Mouse (Mus musculus) kidney, embryonic 14.5 days (tissue): ENCODE measurements around the gene Calcrl. TPM values are rescaled to one million over a fixed set of nuclear protein-coding genes. Genes with fewer than 3 reads are reported as not detected.

Experiments used
- ATAC-seq: fragments of 200-750 bp; cut with Nextera tagmentation; 2 replicates; pipeline ENCODE4 v1.8.0; 2017; ENCODE audit warnings: moderate number of reproducible peaks, mild to moderate bottlenecking, moderate TSS enrichment, moderate library complexity; ENCODE audit not compliant: low FRiP score, low TSS enrichment
- H3K27ac ChIP-seq: fragments of 300-500 bp; sonication (generic); 2 replicates; pipeline ENCODE4 v1.5.1; 2014; ENCODE audit warnings: low read depth, mild to moderate bottlenecking, low read length, moderate library complexity, mixed read lengths
- H3K27me3 ChIP-seq: fragments of 300-500 bp; sonication (generic); 2 replicates; pipeline ENCODE4 v1.6.1; 2014; ENCODE audit warnings: mild to moderate bottlenecking, low read length; ENCODE audit not compliant: control insufficient read depth, insufficient read depth
- H3K36me3 ChIP-seq: fragments of 300-500 bp; sonication (generic); 2 replicates; pipeline ENCODE4 v1.6.1; 2014; ENCODE audit warnings: low read length, mixed read lengths; ENCODE audit not compliant: control insufficient read depth, insufficient read depth
- H3K4me1 ChIP-seq: fragments of 300-500 bp; sonication (generic); 2 replicates; pipeline ENCODE4 v1.6.1; 2014; ENCODE audit warnings: low read length, mixed read lengths; ENCODE audit not compliant: control insufficient read depth, insufficient read depth
- H3K4me2 ChIP-seq: fragments of 300-500 bp; sonication (generic); replicated peaks from 2 replicates; pipeline ENCODE4 v1.6.1; 2014; ENCODE audit warnings: low read depth, mild to moderate bottlenecking, low read length
- H3K4me3 ChIP-seq: fragments of 300-500 bp; sonication (generic); 2 replicates; pipeline ENCODE4 v1.5.1; 2014; ENCODE audit warnings: mild to moderate bottlenecking, low read length
- H3K9ac ChIP-seq: fragments of 300-500 bp; sonication (generic); 2 replicates; pipeline ENCODE4 v1.6.1; 2014; ENCODE audit warnings: low read depth, mild to moderate bottlenecking, low read length, moderate library complexity
- H3K9me3 ChIP-seq: fragments of 300-500 bp; sonication (generic); 2 replicates; pipeline ENCODE4 v1.6.1; 2016; ENCODE audit warnings: low read length; ENCODE audit not compliant: control insufficient read depth
- WGBS: fragments of 180-500 bp; shearing (Covaris S2); extraction: QIAGEN DNeasy Blood & Tissue Kit; methylation state at CpG from one replicate; pipeline ENCODE4 v1.1.7; 2014; 5-methylcytosine and 5-hydroxymethylcytosine counted together
- polyA plus RNA-seq: library from polyadenylated mRNA; unstranded; fragments of >200 nt; fragmentation: Nextera tagmentation; extraction: Ambion mirVana; gene quantifications from 2 replicates; pipeline ENCODE4 v1.2.1, GENCODE M21; 2014

Gene Calcrl
- polyA plus RNA-seq, 1 experiment from 2014 or later = 82.9 TPM

GRCm38 (mm10) chr2:84362779-84363719, 62.2 kb downstream of the Calcrl start:
- 69% methylated on average over 6 of the region's 6 CpGs for WGBS
- Histone ChIP-seq H3K27ac (peak overlapping the region; percentile 61; the same call in 1 of the 2 replicates), H3K4me3 (no peak overlapping the region), H3K9ac (no peak overlapping the region), H3K4me2 (no peak overlapping the region), H3K4me1 (0 out of 2 replicates have a peak, but pooled peaks cover 3% of the 10 kb centered on the region), H3K27me3 (no peaks in the 10 kb centered on the region), H3K36me3 (peaks cover 9% of the 10 kb centered on the region; the same call in 1 of the 2 replicates), H3K9me3 (no peaks in the 10 kb centered on the region)
- peak; percentile 97 for ATAC-seq

GRCm38 (mm10) chr2:84358690-84359343, 66.4 kb downstream of the Calcrl start:
- no peak overlapping the region for H3K4me3 ChIP-seq
- 0 out of 2 replicates have a peak, but pooled peaks cover 4% of the 10 kb centered on the region for H3K36me3 ChIP-seq
- no peak overlapping the region for H3K9ac ChIP-seq
- no peak overlapping the region for H3K27ac ChIP-seq
- no peaks in the 10 kb centered on the region for H3K27me3 ChIP-seq
- no peak for ATAC-seq
- H3K9me3 ChIP-seq = no peaks in the 10 kb centered on the region
- no peak overlapping the region for H3K4me2 ChIP-seq
- 28% methylated on average over 3 of the region's 3 CpGs for WGBS
- H3K4me1 ChIP-seq = 0 out of 2 replicates have a peak, but pooled peaks cover 3% of the 10 kb centered on the region

GRCm38 (mm10) chr2:84355281-84355680, 69.9 kb downstream of the Calcrl start:
- Histone ChIP-seq H3K9me3 (no peaks in the 10 kb centered on the region), H3K9ac (no peak overlapping the region), H3K4me2 (no peak overlapping the region), H3K4me1 (no peaks in the 10 kb centered on the region), H3K4me3 (no peak overlapping the region), H3K27ac (no peak overlapping the region), H3K27me3 (no peaks in the 10 kb centered on the region), H3K36me3 (no peaks in the 10 kb centered on the region; the same call in 1 of the 2 replicates)
- 49% methylated on average over 4 of the region's 4 CpGs for WGBS
- no peak; the same call in 1 of the 2 replicates for ATAC-seq

- Histone ChIP-seq H3K4me2 (no peak overlapping the region), H3K27ac (no peak overlapping the region), H3K4me1 (no peaks in the 10 kb centered on the region), H3K9me3 (no peaks in the 10 kb centered on the region), H3K27me3 (no peaks in the 10 kb centered on the region), H3K36me3 (peaks cover 8% of the 10 kb centered on the region; the same call in 1 of the 2 replicates), H3K4me3 (no peak overlapping the region), H3K9ac (no peak overlapping the region)
- WGBS = 72% methylated on average over 2 of the region's 2 CpGs
- ATAC-seq = no peak
Measured at GRCm38 (mm10) chr2:84347376-84347775, 77.8 kb downstream of the Calcrl start.

GRCm38 (mm10) chr2:84343756-84344155, 81.5 kb downstream of the Calcrl start:
- H3K9me3 ChIP-seq = no peaks in the 10 kb centered on the region
- H3K27me3 ChIP-seq = no peaks in the 10 kb centered on the region
- H3K4me2 ChIP-seq = no peak overlapping the region
- WGBS = 61% methylated on average over 2 of the region's 2 CpGs
- ATAC-seq = no peak
- peaks cover 8% of the 10 kb centered on the region; the same call in 1 of the 2 replicates for H3K36me3 ChIP-seq
- no peak overlapping the region for H3K4me3 ChIP-seq
- H3K4me1 ChIP-seq = no peaks in the 10 kb centered on the region
- H3K9ac ChIP-seq = no peak overlapping the region
- H3K27ac ChIP-seq = no peak overlapping the region

- Histone ChIP-seq H3K27ac (no peak overlapping the region), H3K27me3 (no peaks in the 10 kb centered on the region), H3K4me3 (no peak overlapping the region), H3K9ac (no peak overlapping the region), H3K4me1 (no peaks in the 10 kb centered on the region), H3K9me3 (no peaks in the 10 kb centered on the region), H3K4me2 (no peak overlapping the region), H3K36me3 (peaks cover under 1% of the 10 kb centered on the region; the same call in 1 of the 2 replicates)
- WGBS = 85% methylated on average over 1 of the region's 1 CpGs
- no peak for ATAC-seq
Measured at GRCm38 (mm10) chr2:84337774-84338450, 87.3 kb downstream of the Calcrl start.

- Histone ChIP-seq H3K27ac (no peak overlapping the region), H3K4me2 (no peak overlapping the region), H3K36me3 (peaks cover 3% of the 10 kb centered on the region; the same call in 1 of the 2 replicates), H3K27me3 (no peaks in the 10 kb centered on the region), H3K4me3 (no peak overlapping the region), H3K9ac (no peak overlapping the region), H3K4me1 (no peaks in the 10 kb centered on the region), H3K9me3 (no peaks in the 10 kb centered on the region)
- no peak for ATAC-seq
- 89% methylated on average over 4 of the region's 4 CpGs for WGBS
Measured at GRCm38 (mm10) chr2:84336331-84336730, 88.9 kb downstream of the Calcrl start.

GRCm38 (mm10) chr2:84316185-84316805, 108.9 kb downstream of the Calcrl start:
- Histone ChIP-seq H3K27ac (no peak overlapping the region), H3K36me3 (no peaks in the 10 kb centered on the region), H3K4me3 (no peak overlapping the region), H3K27me3 (no peaks in the 10 kb centered on the region), H3K4me2 (no peak overlapping the region), H3K9ac (no peak overlapping the region), H3K4me1 (no peaks in the 10 kb centered on the region), H3K9me3 (no peaks in the 10 kb centered on the region)
- WGBS = 76% methylated on average over 4 of the region's 4 CpGs
- ATAC-seq = no peak
